Mouse (Mus musculus): Measurements from ENCODE around the gene Mprip. TPM values are rescaled to one million over a fixed set of nuclear protein-coding genes. Genes with fewer than 3 reads are reported as not detected.

Gene Mprip
- total RNA-seq, 1 experiment from 2014 or later, result 101 TPM

DNA sequence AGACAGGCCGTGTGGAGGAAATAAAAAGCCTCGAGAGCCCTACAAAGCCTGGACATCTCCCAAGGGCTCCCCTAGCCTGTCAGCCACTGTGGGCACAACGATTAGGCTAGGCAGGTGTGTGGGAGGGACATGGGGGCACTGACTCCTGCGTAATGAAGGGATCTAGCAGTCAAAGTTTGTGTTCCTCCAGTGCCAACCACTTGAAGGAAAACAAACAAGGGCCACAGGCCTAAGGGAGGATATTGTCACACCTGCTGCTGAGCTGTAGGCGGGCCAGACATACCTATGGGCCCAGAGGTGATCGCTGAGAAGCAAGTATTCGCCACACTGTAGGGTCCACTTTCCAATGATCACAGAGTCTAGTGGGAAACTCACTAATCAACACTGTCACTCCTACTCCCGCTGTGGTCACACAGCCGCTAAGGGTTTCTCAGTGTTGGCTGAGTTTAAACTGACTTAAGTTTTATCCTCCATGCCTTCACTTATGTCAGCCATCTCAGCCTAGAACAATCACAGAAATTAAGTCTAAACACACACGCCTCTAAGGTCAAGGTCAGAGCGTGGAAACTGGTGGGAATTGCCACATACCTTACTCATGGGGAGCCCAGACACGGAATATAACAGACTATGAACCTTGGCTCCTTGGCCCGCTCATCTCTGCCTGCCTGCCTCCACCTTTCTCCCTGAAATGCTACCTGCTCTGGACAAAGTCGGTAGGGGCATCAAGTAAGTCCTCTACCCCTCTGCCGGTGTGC, 125.5 kb downstream of the Mprip start:
- no peak for ATAC-seq (replicated peaks; ENCODE audit: low read depth, poor library complexity, severe bottlenecking)

DNA sequence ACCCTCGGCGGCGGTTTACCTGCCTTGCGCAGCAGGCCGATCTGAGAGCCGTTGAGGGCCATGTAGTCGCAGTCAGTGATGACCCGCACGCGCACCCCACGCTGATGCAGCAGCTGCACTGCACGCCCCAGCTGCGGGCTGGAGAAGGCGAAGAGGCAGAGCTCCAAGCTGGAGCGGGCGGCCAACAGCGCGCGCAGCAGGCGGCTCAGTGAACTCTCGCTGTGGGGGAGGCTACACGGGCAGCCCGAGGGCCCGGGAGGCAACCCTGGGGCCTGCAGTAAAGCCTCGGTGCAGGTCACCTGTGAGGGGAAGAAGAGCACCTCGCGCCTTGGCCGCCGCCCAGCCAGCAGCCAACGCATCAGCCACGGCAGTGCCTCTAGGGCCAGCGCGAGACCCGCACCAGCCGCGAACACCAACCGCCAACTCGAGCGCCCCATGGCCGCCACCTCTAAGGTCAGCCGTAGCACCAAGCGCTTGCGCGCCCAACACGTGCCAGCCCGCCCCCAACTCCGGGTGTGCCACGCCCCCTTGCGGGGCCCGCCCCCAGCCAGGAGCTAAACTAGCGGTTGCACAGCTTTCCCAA, 126.2 kb downstream of the Mprip start, which contains the start of gene Pld6:
Pld6 (minus strand) TSS at position 447 of the 583 bp plus-strand sequence.
- peak; percentile 90 for ATAC-seq (replicated peaks; ENCODE audit: low read depth, poor library complexity, severe bottlenecking)

DNA sequence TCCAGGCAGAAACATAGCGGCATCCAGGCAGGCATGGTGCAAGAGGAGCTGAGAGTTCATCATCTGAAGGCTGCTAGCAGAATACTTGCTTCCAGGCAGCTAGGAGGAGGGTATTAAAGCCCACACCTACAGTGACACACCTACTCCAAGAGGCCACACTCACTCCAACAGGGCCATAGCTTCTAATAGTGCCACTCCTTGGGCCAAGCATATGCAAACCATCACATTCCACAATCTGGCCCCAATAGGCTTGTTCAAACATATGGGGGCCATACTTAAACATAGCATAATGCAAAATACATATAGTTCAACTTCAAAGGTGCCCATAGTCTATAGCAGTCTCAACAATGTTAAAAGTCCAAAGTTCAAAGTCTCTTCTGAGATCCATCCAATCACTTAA, 128.2 kb downstream of the Mprip start:
- ATAC-seq (replicated peaks; ENCODE audit: low read depth, poor library complexity, severe bottlenecking), result no peak

DNA sequence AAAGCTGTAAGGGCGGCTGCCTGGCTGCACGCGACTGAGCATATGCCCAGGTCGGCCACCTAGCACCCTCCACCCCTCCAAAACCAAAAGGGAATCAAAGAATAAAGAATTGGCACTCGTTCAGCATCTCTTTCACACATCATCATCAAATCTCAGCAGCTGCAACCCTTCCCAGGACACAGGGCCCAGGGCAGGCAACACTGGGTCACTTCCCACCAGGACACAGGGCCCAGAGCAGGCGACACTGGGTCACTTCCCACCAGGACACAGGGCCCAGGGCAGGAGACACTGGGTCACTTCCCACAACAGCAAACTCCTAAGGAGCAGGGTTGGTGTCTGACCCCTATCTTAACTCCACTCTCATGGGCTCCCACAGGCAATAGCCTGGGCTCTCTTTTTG, 132.3 kb downstream of the Mprip start:
- ATAC-seq (replicated peaks; ENCODE audit: low read depth, poor library complexity, severe bottlenecking), result no peak

DNA sequence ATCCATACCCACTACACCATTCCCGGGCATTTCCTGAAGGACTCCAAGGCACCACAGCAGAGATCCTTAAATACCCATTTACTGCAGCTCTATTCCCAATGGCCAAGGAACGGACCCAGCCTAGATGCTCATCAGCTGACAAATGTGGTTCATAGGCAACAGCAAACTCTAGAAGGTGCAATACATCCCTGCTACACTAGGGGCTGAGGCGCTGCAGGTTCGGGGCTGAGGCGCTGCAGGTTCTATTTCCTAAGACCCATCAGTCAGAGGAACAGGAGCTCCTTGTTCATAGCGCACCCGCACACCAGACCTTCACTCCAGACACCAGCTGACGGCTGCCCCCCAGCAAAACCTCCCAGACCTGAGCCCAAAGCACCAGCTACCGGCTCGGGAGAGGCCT, 139.3 kb downstream of the Mprip start:
- no peak for ATAC-seq (replicated peaks; ENCODE audit: low read depth, poor library complexity, severe bottlenecking)

DNA sequence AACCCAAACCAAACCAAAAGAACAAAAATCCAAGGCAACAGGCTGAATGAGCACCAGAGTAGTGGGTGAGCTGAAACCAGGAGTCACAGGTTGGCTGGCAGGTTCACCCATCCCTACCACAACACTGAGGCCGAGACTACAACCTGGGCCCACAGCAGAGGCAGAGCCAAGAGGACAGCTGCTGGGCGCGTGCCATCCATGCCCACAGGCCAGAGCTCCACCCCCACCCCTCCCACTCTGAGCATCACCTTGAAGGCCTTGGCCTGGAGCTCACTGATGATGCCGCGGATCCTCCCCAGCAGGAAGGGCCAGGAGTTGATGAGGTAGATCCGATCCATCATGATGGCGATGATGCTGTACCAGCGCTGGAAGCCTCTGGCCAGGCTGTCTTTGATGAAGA, 140.8 kb downstream of the Mprip start:
- no peak for ATAC-seq (replicated peaks; ENCODE audit: low read depth, poor library complexity, severe bottlenecking)

DNA sequence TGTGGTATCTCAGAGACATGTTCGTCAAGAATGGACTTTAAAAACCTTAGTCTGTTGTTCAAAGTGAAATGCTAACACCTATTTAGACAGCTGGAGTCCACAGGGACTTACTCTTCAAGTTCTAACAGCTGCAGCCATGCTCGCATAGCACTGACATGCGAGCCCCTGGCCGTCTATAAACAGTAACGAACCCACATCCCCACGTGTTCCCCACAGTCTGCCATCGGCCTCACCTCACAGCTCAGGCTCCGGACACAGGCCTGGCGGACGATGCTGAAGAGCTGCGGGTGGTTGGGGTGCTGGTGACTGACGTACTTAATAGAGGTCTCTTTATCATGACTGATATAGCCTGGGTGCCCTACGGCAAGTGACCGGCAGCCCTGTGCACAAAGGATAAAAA, 142.4 kb downstream of the Mprip start:
- ATAC-seq (replicated peaks; ENCODE audit: low read depth, poor library complexity, severe bottlenecking), result no peak

DNA sequence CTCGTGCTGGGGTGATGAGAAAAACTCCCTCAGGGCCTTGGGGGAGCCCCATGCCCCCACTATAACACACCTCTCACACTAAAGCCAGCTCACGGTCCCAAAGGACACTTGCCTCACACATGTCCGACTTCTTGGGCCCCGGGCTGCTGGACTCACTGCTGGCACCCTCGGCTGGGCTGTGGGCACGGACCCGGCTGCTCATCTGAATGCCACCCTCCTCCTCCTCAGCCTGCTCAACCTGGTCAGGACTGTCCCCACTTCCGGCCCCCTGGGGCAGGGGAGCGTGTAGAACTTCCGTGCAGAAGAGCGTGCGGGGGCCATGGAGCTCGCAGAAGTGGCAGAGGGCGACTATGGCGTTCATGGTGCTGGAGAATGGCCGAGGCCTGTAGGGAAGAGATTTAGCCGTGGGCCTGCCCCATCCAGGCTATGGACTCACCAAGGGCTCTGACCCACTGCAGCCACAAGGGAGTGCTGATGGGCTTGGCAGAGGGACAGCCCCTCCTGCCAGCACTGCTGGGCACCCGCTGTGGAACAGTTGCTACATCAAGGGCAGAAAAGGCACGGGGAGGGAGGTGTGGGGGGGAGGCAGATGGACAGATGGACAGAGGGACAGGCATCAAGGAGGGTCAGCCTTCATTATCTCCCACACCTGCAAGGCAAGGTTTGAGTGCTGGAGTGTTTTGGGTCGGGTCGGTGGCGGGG, 143.5 kb downstream of the Mprip start:
- no peak for ATAC-seq (replicated peaks; ENCODE audit: low read depth, poor library complexity, severe bottlenecking)

DNA sequence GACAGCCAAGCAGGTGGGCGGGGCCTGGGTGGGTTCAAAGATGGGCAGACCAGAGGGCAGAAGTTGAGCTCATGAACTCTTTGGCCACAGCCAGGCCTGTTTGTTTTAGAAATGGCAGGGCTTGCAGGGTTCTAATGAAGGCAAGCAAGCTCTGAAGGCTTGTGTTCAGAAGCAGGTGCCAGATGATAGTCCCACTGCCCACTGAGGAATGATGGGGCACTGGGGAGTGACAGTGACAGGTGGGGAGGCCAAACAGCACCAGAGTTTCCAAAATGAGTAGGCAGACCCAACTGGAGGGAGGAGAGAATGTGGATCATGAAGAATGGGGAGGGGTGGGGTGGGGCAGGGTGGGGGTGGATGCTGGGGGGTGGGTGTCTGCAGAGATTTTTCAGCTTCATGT, 144.2 kb downstream of the Mprip start:
- ATAC-seq (replicated peaks; ENCODE audit: low read depth, poor library complexity, severe bottlenecking), result no peak

DNA sequence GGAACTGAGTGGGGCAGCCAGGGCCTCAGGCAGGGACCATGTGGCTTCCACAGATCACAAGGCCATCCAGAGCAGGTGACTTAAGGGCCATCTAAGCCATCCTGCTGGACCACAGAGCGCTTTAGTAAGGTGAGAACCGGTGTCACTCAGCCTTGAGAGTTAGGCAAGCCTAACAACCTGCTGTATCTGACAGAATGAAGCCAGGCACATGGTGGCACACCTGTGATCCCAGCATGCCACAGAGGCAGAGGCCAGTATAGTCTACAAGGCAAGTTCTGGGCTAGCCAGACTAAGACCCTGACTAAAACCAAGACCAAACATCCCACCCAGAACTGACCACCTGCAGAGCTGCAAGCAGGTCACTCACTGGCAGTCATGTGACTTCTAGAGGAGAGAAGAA, 144.6 kb downstream of the Mprip start:
- ATAC-seq (replicated peaks; ENCODE audit: low read depth, poor library complexity, severe bottlenecking), result no peak

DNA sequence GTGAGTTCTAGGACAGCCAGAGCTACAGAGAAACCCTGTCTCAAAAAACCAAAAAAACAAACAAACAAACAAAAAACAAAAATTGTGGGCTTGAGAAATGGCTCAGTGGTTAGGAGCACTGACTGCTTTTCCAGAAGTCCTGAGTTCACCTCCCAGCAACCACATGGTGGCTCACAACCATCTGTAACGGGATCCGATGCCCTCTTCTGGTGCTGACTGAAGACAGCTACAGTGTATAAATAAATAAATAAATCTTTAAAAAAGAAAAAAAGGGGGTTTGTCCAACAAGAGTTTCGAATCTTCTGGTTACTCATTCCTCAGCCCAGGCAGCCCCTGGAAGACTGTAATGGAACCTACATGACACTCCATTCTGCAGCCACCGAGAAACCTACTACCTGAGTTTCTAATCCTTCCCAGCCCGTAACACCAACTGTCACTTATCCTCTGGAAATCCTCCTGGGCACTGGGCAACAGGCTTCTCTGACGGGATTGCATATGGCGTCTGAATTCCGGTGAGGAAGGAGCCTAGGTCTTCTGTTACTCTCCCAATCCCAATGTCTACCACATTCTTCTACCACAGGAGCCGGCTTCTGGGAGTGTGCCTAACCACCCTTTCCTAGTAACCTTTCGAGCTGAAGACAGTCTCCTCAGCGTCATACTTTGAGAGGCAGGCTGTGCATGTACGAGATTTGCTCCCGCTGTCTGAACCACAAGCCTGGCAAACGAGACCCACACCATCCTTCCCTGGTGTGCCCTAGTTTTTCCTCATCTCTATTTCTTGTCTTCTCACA, 147.3 kb downstream of the Mprip start:
- ATAC-seq (replicated peaks; ENCODE audit: low read depth, poor library complexity, severe bottlenecking), result no peak

DNA sequence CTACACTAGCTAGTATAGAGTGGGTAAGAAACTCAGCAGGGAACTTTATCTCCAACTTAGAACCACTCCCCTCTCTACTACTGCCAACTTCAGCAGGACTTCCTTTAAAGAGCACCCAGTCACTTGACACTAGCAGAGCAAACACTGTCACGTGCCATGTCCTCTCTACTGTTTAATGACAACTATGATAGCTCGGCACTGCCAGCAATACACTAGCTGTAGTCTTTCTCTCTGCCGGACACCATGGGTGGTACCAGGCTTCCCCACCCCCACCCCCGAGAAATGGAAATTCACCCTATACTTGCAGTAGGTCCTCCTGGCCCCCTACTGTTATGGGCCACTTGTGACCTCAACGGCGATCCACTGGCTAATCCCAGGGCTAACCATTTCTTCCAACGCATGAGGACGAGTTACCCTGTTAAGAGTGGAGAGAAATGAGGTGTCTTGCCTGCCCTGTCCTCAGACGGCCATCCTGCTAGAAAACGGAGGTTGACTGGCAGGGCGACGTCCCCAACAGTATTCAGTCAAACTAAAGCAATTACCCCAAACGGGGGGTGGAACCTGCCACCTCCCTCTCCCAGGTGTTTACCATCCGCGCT, 148.1 kb downstream of the Mprip start:
- ATAC-seq (replicated peaks; ENCODE audit: low read depth, poor library complexity, severe bottlenecking), result peak; percentile 67

DNA sequence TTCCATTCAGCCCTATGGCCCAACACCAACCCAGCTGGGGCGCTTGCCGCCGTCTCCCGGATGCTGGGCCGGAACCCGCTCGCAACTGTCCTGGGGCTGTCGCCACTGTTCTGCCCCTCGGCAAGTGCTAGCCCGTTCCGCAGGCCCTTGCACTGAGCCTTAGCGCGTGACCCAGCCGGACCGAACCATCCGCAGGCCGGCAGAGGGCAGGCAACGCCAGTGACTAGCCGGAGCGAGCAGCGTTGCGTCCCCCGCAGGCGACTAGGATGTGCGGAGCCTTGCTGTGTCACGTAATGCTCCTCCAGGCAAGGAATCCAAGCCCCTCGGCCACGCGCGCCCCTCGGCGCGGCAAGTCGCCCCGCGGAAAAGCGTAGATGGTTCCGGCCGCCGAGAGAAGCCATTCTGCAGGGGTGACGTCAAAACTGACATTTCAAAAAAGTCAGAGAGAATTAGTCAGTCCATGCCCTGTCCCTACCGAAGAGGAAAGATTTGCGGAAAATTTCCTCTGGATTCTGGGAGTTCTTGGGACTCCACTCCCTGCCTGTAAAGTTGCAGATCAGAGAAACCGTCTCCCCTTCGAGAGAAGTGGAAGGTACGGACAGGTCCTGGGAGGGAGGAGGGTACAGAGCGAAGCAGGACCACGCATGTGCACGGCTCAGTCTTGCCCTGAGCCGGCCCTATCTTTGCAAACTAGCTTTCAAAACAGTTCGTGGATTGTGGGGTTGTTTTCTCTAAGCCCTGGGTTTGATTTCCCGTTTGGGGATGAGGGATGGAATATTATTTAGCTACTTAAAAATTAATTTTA, 148.8 kb downstream of the Mprip start, which contains the start of gene Flcn:
Flcn (minus strand) TSS at position 347 of the 805 bp plus-strand sequence.
- peak; percentile 76 for ATAC-seq (replicated peaks; ENCODE audit: low read depth, poor library complexity, severe bottlenecking)

DNA sequence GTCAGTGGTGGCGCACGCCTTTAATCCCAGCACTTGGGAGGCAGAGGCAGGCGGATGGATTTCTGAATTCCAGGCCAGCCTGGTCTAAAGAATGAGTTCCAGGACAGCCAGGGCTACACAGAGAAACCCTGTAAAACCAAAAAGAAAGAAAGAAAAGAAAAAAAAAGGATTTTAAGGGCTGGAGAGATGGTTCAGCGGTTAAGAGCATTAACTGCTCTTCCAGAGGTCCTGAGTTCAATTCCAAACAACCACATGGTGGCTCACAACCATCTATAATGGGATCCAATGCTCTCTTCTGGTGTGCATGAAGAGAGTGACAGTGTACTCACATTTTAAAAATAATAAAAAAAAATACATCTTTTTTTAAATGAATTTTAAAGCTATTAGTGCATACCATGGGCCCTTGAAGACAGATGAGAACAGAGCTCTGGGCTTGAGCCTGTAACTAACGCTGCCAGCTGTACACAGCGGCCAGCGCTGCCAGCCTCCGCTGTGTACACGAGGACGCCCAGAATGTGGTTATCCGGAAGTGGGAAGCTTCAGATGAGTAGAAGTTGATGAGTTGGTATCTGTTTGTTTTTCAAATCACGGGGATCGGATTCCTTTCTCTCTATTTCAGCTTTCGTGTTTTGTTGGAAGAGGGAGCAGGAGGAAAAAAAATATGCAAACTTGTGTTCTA, 149.5 kb downstream of the Mprip start:
- ATAC-seq (replicated peaks; ENCODE audit: low read depth, poor library complexity, severe bottlenecking), result no peak

DNA sequence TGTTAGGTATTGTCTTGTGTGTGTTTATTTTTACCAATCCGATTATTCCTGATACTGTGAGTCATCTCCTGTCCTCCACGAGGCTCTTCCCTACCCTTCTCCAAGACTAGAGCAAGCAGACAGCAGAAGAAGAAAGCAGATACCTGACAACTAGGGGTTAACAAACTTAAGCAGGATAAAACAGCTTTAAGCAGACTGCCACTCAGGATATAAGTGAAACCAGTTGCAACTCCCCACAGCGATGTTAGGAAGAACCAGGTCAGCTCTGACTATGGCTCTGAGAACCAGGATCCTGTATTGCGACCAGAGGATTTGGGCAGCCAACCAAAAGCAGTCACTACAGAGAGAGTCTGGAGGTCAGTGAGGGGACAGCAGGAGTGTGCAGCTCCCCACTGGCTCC, 150.1 kb downstream of the Mprip start:
- ATAC-seq (replicated peaks; ENCODE audit: low read depth, poor library complexity, severe bottlenecking), result no peak

DNA sequence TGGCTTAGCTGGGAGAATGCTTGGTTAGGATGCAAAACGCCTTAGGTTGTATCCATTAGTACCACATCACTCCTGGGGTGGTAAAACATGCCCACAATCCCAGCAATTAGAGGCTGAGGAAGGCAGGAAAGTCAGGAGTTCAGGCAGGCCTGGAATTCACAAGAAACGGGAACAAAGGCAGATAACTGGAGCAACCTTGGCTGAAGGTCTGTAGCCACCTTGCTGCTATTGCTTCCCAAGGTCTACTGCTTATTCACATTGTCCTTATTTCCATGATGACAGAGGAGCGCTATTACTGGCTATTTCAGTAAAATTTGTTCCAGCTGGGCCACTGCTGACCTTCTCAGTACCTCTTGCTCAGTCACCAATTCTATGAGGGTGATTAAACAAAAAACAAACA, 152.2 kb downstream of the Mprip start:
- no peak for ATAC-seq (replicated peaks; ENCODE audit: low read depth, poor library complexity, severe bottlenecking)

DNA sequence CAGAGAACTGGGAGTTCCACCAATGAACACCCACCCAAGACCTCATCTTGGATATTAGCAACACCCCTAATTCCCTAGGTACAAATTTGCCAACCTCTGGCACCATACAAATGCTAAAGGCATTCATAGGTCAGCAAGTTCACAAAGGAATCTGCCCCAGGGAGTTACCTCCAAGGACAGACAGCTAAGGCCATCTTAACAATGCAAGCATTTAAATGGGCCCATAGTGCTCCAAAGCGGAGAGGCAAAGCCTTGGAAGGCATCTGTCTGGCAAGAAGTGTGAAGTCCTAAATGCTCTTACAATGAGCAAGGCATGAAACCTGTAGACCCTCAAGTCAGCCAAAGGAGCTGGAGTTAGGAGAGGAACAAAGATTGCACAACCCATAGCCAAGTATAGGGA, 153.2 kb downstream of the Mprip start:
- ATAC-seq (replicated peaks; ENCODE audit: low read depth, poor library complexity, severe bottlenecking), result no peak

DNA sequence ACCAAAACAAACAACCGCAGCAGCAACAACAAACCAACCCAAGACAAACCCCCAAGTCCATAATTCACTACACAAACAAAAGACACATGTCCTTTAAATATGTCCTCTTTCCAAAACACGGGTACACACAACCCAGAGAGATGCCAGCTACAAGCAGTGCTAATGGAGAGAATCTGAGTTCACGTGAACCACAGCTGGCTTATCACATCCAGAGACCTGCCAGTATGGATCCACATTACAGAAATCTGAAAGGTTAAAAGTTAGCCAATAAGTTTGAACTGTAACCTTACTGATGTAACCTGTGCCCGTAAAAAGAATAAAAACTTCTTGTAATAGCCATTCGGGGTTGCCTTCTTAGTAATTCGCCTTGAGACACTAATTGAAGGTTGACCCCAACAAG, 153.8 kb downstream of the Mprip start:
- no peak for ATAC-seq (replicated peaks; ENCODE audit: low read depth, poor library complexity, severe bottlenecking)

Measured in common myeloid progenitor, adult 5-6 weeks (primary cell).